Mouse (Mus musculus) midbrain, embryonic 14.5 days (tissue): Measurements from ENCODE around the gene Ankrd44. TPM values are rescaled to one million over a fixed set of nuclear protein-coding genes. Genes with fewer than 3 reads are reported as not detected.

Source experiments
- ATAC-seq: fragments of 200-750 bp; cut with Nextera tagmentation; 2 replicates; pipeline ENCODE4 v1.8.0; 2017; ENCODE audit warnings: moderate number of reproducible peaks, moderate library complexity; ENCODE audit not compliant: low FRiP score, low TSS enrichment
- DNase-seq: peaks from one replicate; pipeline ENCODE4 v3.0.0-alpha.2; 2015
- H3K27ac ChIP-seq: fragments of 300-500 bp; sonication (generic); replicated peaks from 2 replicates; pipeline ENCODE4 v1.5.1; 2014; ENCODE audit warnings: mild to moderate bottlenecking, low read depth, low read length, moderate library complexity
- H3K27me3 ChIP-seq: fragments of 300-500 bp; sonication (generic); 2 replicates; pipeline ENCODE4 v1.6.1; 2014; ENCODE audit warnings: low read length, control low read depth, mixed read lengths; ENCODE audit not compliant: control insufficient read depth, insufficient read depth
- H3K36me3 ChIP-seq: fragments of 300-500 bp; sonication (generic); 2 replicates; pipeline ENCODE4 v1.6.1; 2014; ENCODE audit warnings: low read length, control low read depth; ENCODE audit not compliant: control insufficient read depth, insufficient read depth
- H3K4me1 ChIP-seq: fragments of 300-500 bp; sonication (generic); 2 replicates; pipeline ENCODE4 v1.6.1; 2014; ENCODE audit warnings: mild to moderate bottlenecking, antibody characterized with exemption, low read length, control low read depth; ENCODE audit not compliant: control insufficient read depth, insufficient read depth
- H3K4me2 ChIP-seq: fragments of 300-500 bp; sonication (generic); 2 replicates; pipeline ENCODE4 v1.6.1; 2014; ENCODE audit warnings: mild to moderate bottlenecking, low read length, moderate library complexity
- H3K4me3 ChIP-seq: fragments of 300-500 bp; sonication (generic); replicated peaks from 2 replicates; pipeline ENCODE4 v1.5.1; 2014; ENCODE audit warnings: low read depth, low read length
- H3K9ac ChIP-seq: fragments of 300-500 bp; sonication (generic); replicated peaks from 2 replicates; pipeline ENCODE4 v1.6.1; 2014; ENCODE audit warnings: mild to moderate bottlenecking, low read length, moderate library complexity
- H3K9me3 ChIP-seq: fragments of 300-500 bp; sonication (generic); 2 replicates; pipeline ENCODE4 v1.6.1; 2016; ENCODE audit warnings: low read length, control low read depth, mixed read lengths; ENCODE audit not compliant: control insufficient read depth
- WGBS: fragments of 180-500 bp; shearing (Covaris S2); extraction: QIAGEN DNeasy Blood & Tissue Kit; methylation state at CpG from one replicate; pipeline ENCODE4 v1.1.7; 2014; 5-methylcytosine and 5-hydroxymethylcytosine counted together
- polyA plus RNA-seq: library from polyadenylated mRNA; unstranded; fragments of >200 nt; fragmentation: Nextera tagmentation; extraction: Ambion mirVana; gene quantifications from 2 replicates; pipeline ENCODE4 v1.2.1, GENCODE M21; 2014

Gene Ankrd44
- polyA plus RNA-seq, 1 experiment from 2014 or later: 39.1 TPM

DNA sequence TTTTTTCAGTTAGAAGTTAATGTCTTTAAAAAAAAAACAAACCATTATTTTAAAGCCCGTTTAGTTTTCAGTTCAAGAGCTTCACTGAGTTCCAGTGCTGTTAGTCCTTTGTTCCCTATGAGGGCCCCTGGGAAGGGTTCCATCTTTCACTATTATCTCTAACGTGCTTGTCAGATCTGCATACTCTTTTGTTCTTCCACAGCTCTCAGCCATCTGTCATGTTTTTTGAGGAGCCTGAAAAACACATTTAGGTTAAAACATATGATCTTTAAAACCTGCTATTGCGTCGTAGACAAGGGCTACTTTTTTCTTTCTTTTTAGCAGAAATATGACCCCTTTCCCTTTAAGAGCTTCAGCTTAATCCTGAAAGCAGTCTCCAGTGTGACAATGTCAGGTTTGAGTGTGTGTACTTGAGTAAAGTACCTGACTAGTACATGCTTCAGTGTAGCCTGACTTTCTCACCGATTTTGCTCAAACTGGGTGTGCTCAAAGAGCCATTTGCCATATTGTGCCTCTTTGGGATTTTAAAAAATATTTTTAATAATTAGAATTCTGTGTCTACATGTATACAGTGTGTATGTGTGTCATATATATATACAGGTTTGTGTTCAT lies 285.9 kb downstream of the Ankrd44 start:
- ATAC-seq (peak; percentile 76), DNase-seq (peak; percentile 69)
- no peak overlapping the region for H3K9ac ChIP-seq
- peaks cover 8% of the 10 kb centered on the region; the same call in 1 of the 2 replicates for H3K4me1 ChIP-seq
- WGBS: 25% methylated on average over 5 of the region's 5 CpGs
- H3K9me3 ChIP-seq: no peaks in the 10 kb centered on the region
- H3K27ac ChIP-seq: peak overlapping the region; percentile 81
- no peak overlapping the region for H3K4me3 ChIP-seq
- no peak overlapping the region for H3K4me2 ChIP-seq
- H3K36me3 ChIP-seq: no peaks in the 10 kb centered on the region
- H3K27me3 ChIP-seq: no peaks in the 10 kb centered on the region

- H3K36me3 ChIP-seq: no peaks in the 10 kb centered on the region
- H3K4me2 ChIP-seq: no peak overlapping the region
- H3K9me3 ChIP-seq: no peaks in the 10 kb centered on the region
- H3K9ac ChIP-seq: no peak overlapping the region
- DNase-seq (peak; percentile 74), ATAC-seq (peak; percentile 64; the same call in 1 of the 2 replicates)
- H3K4me3 ChIP-seq: no peak overlapping the region
- peaks cover 8% of the 10 kb centered on the region; the same call in 1 of the 2 replicates for H3K4me1 ChIP-seq
- WGBS: 19% methylated on average over 6 of the region's 6 CpGs
- H3K27me3 ChIP-seq: no peaks in the 10 kb centered on the region
- H3K27ac ChIP-seq: peak overlapping the region; percentile 81
Measured at GRCm38 (mm10) chr1:54639506-54640078, 286.6 kb downstream of the Ankrd44 start.

- no peak overlapping the region for H3K4me3 ChIP-seq
- no peaks in the 10 kb centered on the region for H3K9me3 ChIP-seq
- H3K4me2 ChIP-seq: no peak overlapping the region
- peak overlapping the region; percentile 81 for H3K27ac ChIP-seq
- H3K27me3 ChIP-seq: no peaks in the 10 kb centered on the region
- WGBS: 84% methylated on average over 2 of the region's 2 CpGs
- H3K36me3 ChIP-seq: no peaks in the 10 kb centered on the region
- H3K4me1 ChIP-seq: peaks cover 8% of the 10 kb centered on the region; the same call in 1 of the 2 replicates
- DNase-seq (no peak), ATAC-seq (no peak)
- no peak overlapping the region for H3K9ac ChIP-seq
Measured at GRCm38 (mm10) chr1:54639076-54639475, 287.1 kb downstream of the Ankrd44 start.

- H3K4me3 ChIP-seq: no peak overlapping the region
- H3K27ac ChIP-seq: no peak overlapping the region
- H3K4me1 ChIP-seq: peaks cover 8% of the 10 kb centered on the region; the same call in 1 of the 2 replicates
- no peaks in the 10 kb centered on the region for H3K9me3 ChIP-seq
- no peak overlapping the region for H3K9ac ChIP-seq
- H3K4me2 ChIP-seq: no peak overlapping the region
- ATAC-seq: no peak
- no peaks in the 10 kb centered on the region for H3K36me3 ChIP-seq
- no peak for DNase-seq
- H3K27me3 ChIP-seq: no peaks in the 10 kb centered on the region
- 80% methylated on average over 2 of the region's 2 CpGs for WGBS
Measured at GRCm38 (mm10) chr1:54637340-54637739, 288.8 kb downstream of the Ankrd44 start.

GRCm38 (mm10) chr1:54629106-54629505 lies 297.1 kb downstream of the Ankrd44 start:
- ATAC-seq (no peak), DNase-seq (no peak)
- no peaks in the 10 kb centered on the region for H3K9me3 ChIP-seq
- no peaks in the 10 kb centered on the region for H3K27me3 ChIP-seq
- no peak overlapping the region for H3K27ac ChIP-seq
- no peaks in the 10 kb centered on the region for H3K4me1 ChIP-seq
- H3K9ac ChIP-seq: no peak overlapping the region
- WGBS: 76% methylated on average over 1 of the region's 1 CpGs
- H3K4me2 ChIP-seq: no peak overlapping the region
- no peaks in the 10 kb centered on the region for H3K36me3 ChIP-seq
- H3K4me3 ChIP-seq: no peak overlapping the region

DNA sequence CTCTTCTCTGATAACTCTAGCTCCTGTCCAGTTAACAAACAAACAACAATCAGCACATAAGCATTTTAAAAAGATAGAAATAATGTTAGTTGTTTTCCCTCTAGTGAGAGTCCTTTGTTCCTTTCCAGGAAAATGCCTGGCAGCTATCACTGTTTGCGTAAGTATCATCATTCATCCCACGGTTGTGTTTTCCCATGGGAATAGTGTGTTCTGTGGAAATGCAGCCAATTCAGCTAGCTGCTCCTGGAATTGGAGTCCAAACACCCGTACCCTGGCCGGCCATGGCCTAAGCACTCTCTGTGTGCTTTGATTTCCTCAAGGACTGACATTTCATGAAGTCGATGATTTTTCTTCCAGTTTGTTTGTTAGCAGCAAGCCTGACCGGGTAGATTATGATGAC lies 311.2 kb downstream of the Ankrd44 start:
- no peak for DNase-seq
- WGBS: 87% methylated on average over 6 of the region's 6 CpGs
- Histone ChIP-seq H3K4me1 (no peaks in the 10 kb centered on the region), H3K36me3 (no peaks in the 10 kb centered on the region), H3K4me3 (no peak overlapping the region), H3K27me3 (no peaks in the 10 kb centered on the region), H3K9me3 (no peaks in the 10 kb centered on the region), H3K27ac (no peak overlapping the region), H3K4me2 (no peak overlapping the region), H3K9ac (no peak overlapping the region)
- no peak for ATAC-seq

DNA sequence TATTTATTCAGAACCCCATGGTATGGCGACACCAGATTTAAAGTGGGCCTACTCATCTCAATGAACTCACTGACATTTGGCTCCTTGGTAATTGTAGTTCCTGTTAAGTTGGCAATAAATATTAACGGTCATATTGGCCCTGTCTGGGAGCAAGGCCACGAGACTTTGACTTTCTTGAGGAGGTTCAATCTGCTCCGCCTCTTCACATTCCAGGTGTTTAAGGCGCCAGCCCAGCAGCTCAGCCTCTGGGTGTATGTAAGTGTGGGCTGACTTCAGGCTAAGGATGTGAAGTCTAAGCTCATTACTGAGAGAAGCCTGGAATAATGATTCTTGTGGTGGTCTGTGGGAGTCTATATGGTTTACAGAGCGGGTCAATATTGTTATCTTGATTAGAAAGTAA lies 313.8 kb downstream of the Ankrd44 start:
- 83% methylated on average over 6 of the region's 6 CpGs for WGBS
- H3K9ac ChIP-seq: no peak overlapping the region
- no peak for DNase-seq

DNA sequence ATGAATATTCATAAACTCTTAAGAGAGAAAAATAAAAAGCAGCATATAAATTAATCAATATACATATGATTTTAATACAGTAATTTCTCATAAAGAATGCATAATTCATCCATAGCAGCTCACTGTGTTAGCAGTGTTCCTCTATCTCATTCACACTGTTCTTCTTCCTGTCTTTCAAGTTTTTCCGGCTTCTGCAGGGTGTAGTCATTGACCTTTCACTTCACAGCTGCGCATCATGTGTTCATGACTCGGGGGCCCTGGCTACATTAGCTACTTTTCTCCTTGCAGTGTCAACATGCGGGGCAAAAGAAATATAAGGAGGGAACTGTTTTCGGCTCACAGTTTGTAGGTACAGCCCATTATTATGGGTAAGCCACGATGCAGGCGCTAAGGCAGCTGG lies 314.3 kb downstream of the Ankrd44 start:
- Histone ChIP-seq H3K27ac (no peak overlapping the region), H3K9me3 (no peaks in the 10 kb centered on the region), H3K36me3 (no peaks in the 10 kb centered on the region), H3K4me3 (no peak overlapping the region), H3K9ac (no peak overlapping the region), H3K4me2 (no peak overlapping the region), H3K27me3 (no peaks in the 10 kb centered on the region), H3K4me1 (no peaks in the 10 kb centered on the region)
- no peak for ATAC-seq
- DNase-seq: no peak
- 81% methylated on average over 7 of the region's 7 CpGs for WGBS

More for the DNA sequence above, 313.8 kb downstream of the Ankrd44 start:
- ATAC-seq: no peak
- H3K4me2 ChIP-seq: no peak overlapping the region
- no peak overlapping the region for H3K4me3 ChIP-seq
- no peaks in the 10 kb centered on the region for H3K9me3 ChIP-seq
- H3K36me3 ChIP-seq: no peaks in the 10 kb centered on the region
- H3K27ac ChIP-seq: no peak overlapping the region
- no peaks in the 10 kb centered on the region for H3K4me1 ChIP-seq
- H3K27me3 ChIP-seq: no peaks in the 10 kb centered on the region

DNA sequence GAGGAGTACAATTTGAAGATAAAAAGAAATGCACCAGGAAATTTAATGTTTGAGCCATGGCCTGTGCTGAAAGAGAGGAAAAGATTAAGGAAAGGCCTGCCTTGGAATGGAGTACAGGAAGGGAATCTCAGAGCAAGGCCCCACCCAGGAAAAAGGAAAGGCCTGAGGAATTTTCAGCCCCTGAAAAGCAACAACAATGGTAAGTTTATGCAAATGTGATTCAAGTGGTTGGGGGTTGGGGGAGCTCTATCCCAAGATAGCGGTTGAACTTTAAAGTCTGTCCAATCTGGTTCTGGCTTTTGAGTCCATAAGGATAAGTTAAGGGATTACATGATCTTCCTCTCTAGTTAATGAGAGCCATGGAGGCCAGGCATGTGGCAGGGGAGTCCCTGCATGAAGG lies 319.3 kb downstream of the Ankrd44 start:
- H3K9me3 ChIP-seq: no peaks in the 10 kb centered on the region
- H3K36me3 ChIP-seq: no peaks in the 10 kb centered on the region
- DNase-seq (no peak), ATAC-seq (no peak)
- no peak overlapping the region for H3K27ac ChIP-seq
- no peaks in the 10 kb centered on the region for H3K4me1 ChIP-seq
- no peak overlapping the region for H3K9ac ChIP-seq
- no peak overlapping the region for H3K4me2 ChIP-seq
- H3K4me3 ChIP-seq: no peak overlapping the region
- WGBS: 70% methylated on average over 1 of the region's 1 CpGs
- H3K27me3 ChIP-seq: no peaks in the 10 kb centered on the region
